Mouse (Mus musculus) cerebellum, adult 2 months (tissue): ENCODE measurements around the gene Cxadr.

Experiments used
- CTCF ChIP-seq: fragments of 200-500 bp; IDR thresholded peaks from 2 replicates; pipeline ENCODE4 v1.5.1; 2011; ENCODE audit warnings: low read depth, mild to moderate bottlenecking, control low read depth, low read length, moderate library complexity, borderline replicate concordance; ENCODE audit not compliant: insufficient read depth
- POLR2A ChIP-seq: fragments of 200-500 bp; IDR thresholded peaks from 2 replicates; pipeline ENCODE4 v1.6.1; 2011; ENCODE audit warnings: low read length, control low read depth, borderline replicate concordance; ENCODE audit not compliant: insufficient read depth

DNA sequence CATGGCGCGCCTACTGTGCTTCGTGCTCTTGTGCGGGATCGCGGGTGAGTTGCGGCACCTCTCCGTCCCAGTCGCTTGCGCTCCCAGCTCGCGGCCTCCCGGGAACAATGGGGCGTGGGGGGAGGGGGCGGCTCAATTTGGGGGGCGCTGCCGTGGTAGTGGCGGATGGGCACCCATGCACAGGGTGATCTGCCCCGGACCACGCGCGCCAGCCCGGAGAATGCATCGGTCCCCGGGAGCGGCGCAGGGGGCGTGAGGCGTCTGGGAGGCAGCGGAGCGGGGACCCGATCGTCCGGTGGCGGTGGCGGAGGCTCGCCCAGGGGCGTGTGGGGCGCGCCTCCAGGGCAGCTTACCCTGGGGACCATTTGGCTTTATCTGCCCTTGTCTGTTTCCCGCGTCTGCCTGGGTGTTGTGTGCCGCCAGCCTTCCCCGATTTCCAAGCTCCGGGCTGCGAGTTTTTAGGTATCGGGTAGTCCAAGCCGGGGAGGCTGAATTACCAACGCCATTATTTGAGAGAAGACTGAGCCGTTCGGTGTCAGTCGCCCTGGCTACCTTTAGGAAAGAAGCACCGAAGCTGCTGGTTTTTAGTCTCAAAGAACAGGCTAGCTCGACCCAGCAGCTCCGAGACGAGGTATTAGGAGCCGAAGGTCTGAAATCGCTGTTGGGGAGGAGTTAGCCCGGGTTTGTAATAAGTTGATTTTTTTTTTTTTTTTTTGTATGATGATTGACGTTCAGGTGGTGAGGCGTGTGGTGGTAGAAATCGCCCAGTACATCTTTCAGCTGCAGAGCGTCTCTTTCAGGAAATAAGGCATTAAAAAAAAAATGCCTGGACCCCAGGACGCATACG is 765 bp downstream of the Cxadr start:
- TF ChIP-seq CTCF (no peak), POLR2A (no peak)
